ENCODE assay signal across 11 mouse cellular contexts in the genomic region with DNA sequence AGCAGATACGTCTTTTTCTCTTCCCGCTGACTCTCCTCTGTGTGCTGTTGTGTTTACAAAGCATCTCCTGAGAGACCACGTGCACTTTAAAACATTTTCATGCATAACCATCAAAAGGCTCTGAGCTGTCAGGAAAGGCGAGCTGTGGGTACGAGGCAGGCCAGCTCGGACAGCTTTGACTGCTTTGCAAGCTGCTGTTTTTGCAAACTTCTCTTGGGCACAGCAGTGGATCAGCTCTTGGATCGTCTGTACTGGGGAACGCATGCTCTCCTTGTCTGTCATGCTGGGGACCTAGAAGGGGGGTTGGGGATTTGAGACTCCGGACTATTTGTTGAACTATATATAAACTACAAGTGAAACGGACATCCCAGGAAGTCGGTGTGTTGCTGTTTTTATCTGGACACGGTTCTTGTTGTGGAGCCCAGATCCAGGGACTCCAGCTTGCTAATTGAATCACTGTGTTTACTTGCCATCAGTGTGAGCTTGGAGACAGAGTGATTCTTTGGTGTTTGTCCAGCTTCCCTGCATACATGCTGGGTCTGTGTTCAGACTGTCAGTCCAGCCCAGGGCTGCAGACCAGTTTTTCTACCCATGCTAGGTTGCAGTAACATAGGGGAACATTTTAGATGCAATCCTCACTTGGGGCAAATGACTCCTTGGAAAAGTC. TPM values are rescaled to one million over a fixed set of nuclear protein-coding genes. Genes with fewer than 3 reads are reported as not detected.
DNase-seq lines count a peak whose midpoint lies in the region; ATAC-seq lines count a peak whose summit lies in the region.
"Had no signal": no experiment of that assay in that cellular context is flagged by ENCODE, and none has a peak within 500 bp of the region (broad histone marks: within the 10 kb centered on the region; RNA-seq: fewer than 3 reads in every experiment).

No protein-coding gene starts in this region.

- H3K9me3 ChIP-seq in heart, embryonic 11.5 days (replicated peaks; ENCODE audit: control insufficient read depth, low read length), result no peaks in the 10 kb centered on the region; the same call in 1 of the 2 replicates
- no peaks in the 10 kb centered on the region for H3K9me3 ChIP-seq in lung, embryonic 15.5 days
- peaks cover 6% of the 10 kb centered on the region; the same call in 1 of the 2 replicates for H3K9me3 ChIP-seq in heart, embryonic 13.5 days

- peaks cover 2% of the 10 kb centered on the region for H3K27me3 ChIP-seq in heart, embryonic 11.5 days (ENCODE audit: control insufficient read depth, insufficient read depth, low read length)
- H3K27me3 ChIP-seq in lung, embryonic 15.5 days, result peaks cover 32% of the 10 kb centered on the region; the same call in 1 of the 2 replicates
- H3K27me3 ChIP-seq in heart, embryonic 13.5 days (replicated peaks), result peaks cover 24% of the 10 kb centered on the region

- peaks cover 4% of the 10 kb centered on the region; the same call in 1 of the 2 replicates for H3K36me3 ChIP-seq in heart, embryonic 11.5 days (ENCODE audit: control insufficient read depth, insufficient read depth, low read length)
- H3K36me3 ChIP-seq in lung, embryonic 15.5 days, result no peaks in the 10 kb centered on the region
- no peaks in the 10 kb centered on the region for H3K36me3 ChIP-seq in heart, embryonic 13.5 days

- H3K9ac ChIP-seq in heart, embryonic 11.5 days (ENCODE audit: low read depth, low read length), result no peak overlapping the region
- H3K9ac ChIP-seq in lung, embryonic 15.5 days, result no peak overlapping the region
- H3K9ac ChIP-seq in heart, embryonic 13.5 days, result peak overlapping the region; percentile 66

- no peak overlapping the region for H3K27ac ChIP-seq in heart, embryonic 11.5 days (ENCODE audit: low read depth, low read length)
- no peak overlapping the region for H3K27ac ChIP-seq in lung, embryonic 15.5 days
- H3K27ac ChIP-seq in heart, embryonic 13.5 days (replicated peaks), result peak overlapping the region; percentile 8; the same call in 1 of the 2 replicates

- DNase-seq in heart, postnatal 4 days, result no peak
- no peak for DNase-seq in lung, postnatal 25 days (ENCODE audit: low spot score)
- peak; percentile 33 for DNase-seq in naive thymus-derived CD4-positive, alpha-beta T cell, adult 2 months (ENCODE audit: low read depth)
- no peak for DNase-seq in adrenal gland, postnatal 25 days
- no peak for DNase-seq in right cerebral cortex, adult 18-20 months
- DNase-seq: cerebellum, postnatal 25 days; gastrocnemius, postnatal 14 days had no signal

- 31% methylated on average over 12 of the region's 12 CpGs for WGBS in heart, embryonic 11.5 days (ENCODE audit: insufficient replicate concordance)
- 6% methylated on average over 12 of the region's 12 CpGs for WGBS in lung, embryonic 15.5 days
- WGBS in heart, embryonic 13.5 days, result 21% methylated on average over 12 of the region's 12 CpGs

- H3K4me1 ChIP-seq in heart, embryonic 11.5 days (ENCODE audit: control insufficient read depth, insufficient read depth, low read length), result peaks cover 15% of the 10 kb centered on the region; the same call in 1 of the 2 replicates
- H3K4me1 ChIP-seq in lung, embryonic 15.5 days, result peaks cover 35% of the 10 kb centered on the region
- peaks cover 41% of the 10 kb centered on the region for H3K4me1 ChIP-seq in heart, embryonic 13.5 days

- no peak for ATAC-seq in heart, embryonic 11.5 days (replicated peaks; ENCODE audit: insufficient number of reproducible peaks, low FRiP score, low TSS enrichment)
- no peak for ATAC-seq in lung, embryonic 15.5 days (ENCODE audit: borderline replicate concordance, extremely low read depth, low FRiP score, low TSS enrichment)
- no peak for ATAC-seq in heart, embryonic 13.5 days (ENCODE audit: extremely low read depth, insufficient number of reproducible peaks, low FRiP score, low TSS enrichment)

- peak overlapping the region; percentile 9 for H3K4me2 ChIP-seq in heart, embryonic 11.5 days
- H3K4me2 ChIP-seq in lung, embryonic 15.5 days, result peak overlapping the region; percentile 73
- H3K4me2 ChIP-seq in heart, embryonic 13.5 days, result peak overlapping the region; percentile 83

- H3K4me3 ChIP-seq in heart, embryonic 11.5 days (ENCODE audit: low read depth, low read length), result no peak overlapping the region
- H3K4me3 ChIP-seq in lung, embryonic 15.5 days, result no peak overlapping the region
- peak overlapping the region; percentile 17; the same call in 1 of the 2 replicates for H3K4me3 ChIP-seq in heart, embryonic 13.5 days

RNA-seq across cellular contexts. Expression of a gene that starts 2.3 kb away (rescaled TPM):
- polyA plus RNA-seq in heart, embryonic 11.5 days (2014; fragmentation: Nextera tagmentation; extraction: Ambion mirVana), result 23.5 and 28.2 TPM in 2 replicates
- 10 to 100 TPM; 24.3 to 26.8 TPM for total RNA-seq in heart, postnatal 4 days (2021)
- polyA plus RNA-seq in lung, embryonic 15.5 days (2015; fragmentation: Nextera tagmentation; extraction: Ambion mirVana), result 7.8 and 8.3 TPM in 2 replicates
- 25.8 and 31.3 TPM in 2 replicates for polyA plus RNA-seq in heart, embryonic 13.5 days (2015; fragmentation: Nextera tagmentation; extraction: Ambion mirVana)
- 6.4 and 8.1 TPM in 2 replicates for total RNA-seq in adrenal gland, postnatal 25 days (2021)
- total RNA-seq: CH12.LX had no signal

RNA-seq across cellular contexts. Expression of a gene that starts 37.0 kb away (rescaled TPM):
- polyA plus RNA-seq in heart, embryonic 11.5 days (2014; fragmentation: Nextera tagmentation; extraction: Ambion mirVana), result 1.9 and 2.4 TPM in 2 replicates
- 1 to 10 TPM in 1 of 2 experiments, under 1 TPM in 1; 0.88 to 1.1 TPM for total RNA-seq in heart, postnatal 4 days (2021)
- 1.0 and 1.7 TPM in 2 replicates for polyA plus RNA-seq in lung, embryonic 15.5 days (2015; fragmentation: Nextera tagmentation; extraction: Ambion mirVana)
- polyA plus RNA-seq in heart, embryonic 13.5 days (2015; fragmentation: Nextera tagmentation; extraction: Ambion mirVana), result 2.1 and 2.3 TPM in 2 replicates
- 0.36 TPM in 1 of 2 replicates, not detected in the other for total RNA-seq in adrenal gland, postnatal 25 days (2021)
- total RNA-seq: gastrocnemius, postnatal 14 days had no signal

Comparison
In these comparisons a context has a peak if more than half of its experiments do, and no peak if none do; other contexts are left out.
1. H3K4me2 ChIP-seq: peak in every context shown above with its lines; median percentile 83 in heart, embryonic 13.5 days; 73 in lung, embryonic 15.5 days; 9 in heart, embryonic 11.5 days.